Mouse (Mus musculus) thymus, postnatal 4 days (tissue): ENCODE results near the gene Dusp12.

ENCODE experiments used
- DNase-seq: peaks from one replicate; pipeline ENCODE4 v3.0.0; 2021

Dusp12 gene

DNA sequence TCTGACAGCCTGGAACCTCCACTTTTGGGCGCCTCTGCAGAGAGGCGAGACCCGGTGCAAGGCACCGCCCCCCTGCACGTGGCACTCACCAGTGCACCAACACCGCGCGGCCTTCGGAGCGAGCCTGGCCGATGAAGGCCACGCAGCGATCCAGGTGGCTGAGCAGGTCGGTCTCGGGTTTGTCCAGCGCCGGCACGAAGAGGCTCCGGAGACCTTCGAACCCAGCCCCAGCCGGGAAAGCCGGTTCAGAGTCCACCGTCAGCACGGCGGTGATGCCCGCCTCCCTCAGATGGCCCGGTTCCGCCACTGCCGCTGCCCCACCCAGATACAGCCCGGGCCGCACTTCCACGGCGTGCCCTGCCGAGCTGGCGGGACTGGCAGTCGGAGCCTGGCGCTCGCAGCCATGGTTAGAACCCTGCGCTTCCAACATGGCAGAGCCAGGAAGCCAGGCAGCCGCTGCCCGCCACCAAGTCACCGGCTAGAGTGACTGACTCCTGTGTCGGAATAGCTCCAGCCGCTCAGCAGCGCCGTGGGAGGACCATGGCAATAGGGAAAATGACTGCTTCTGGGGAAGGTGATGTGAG, at the start of gene Dusp12, which contains the start of gene Gm26620:
Gene Dusp12, minus strand, starts transcription at position 563 of the 584 bp plus-strand sequence.
Gene Gm26620, plus strand, starts transcription at position 88 of the 584 bp plus-strand sequence.
- peak; percentile 86 for DNase-seq

DNA sequence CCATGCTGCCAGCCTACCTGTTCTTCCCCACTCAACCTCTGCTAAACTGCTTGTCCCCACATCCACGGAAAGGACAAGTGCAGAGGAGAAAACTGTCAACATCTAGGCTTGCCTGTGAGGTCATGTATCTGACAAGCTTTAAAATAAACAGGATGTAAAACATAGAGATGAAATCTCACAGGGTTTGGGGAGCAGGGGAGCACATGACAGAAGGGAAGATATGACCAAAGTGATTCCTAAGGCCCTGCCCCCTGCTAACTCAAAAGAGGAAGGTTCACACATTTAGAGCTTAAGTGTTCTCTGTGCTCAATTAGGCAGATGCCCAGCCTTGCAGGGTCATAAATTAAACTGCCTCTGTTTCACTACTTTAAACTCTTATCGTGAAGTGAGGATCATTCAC, 49.0 kb upstream of the Dusp12 start:
- no peak for DNase-seq

DNA sequence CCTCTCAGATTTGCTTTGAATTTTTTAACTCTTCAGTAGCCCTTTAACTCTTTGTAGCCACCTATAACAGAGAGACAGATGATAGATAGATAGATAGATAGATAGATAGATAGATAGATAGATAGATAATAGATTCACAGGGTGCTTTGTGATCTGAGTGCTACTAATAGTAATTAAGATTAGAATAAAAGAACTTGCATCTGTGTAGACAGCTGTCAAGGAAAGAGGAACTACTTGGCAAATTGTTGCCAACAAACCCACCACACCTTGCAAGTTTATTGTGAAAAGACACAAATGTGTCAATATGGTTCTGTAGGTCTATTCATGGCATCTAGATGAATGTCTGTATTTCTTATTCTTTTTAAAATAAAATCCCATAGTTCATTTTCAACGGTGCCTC, 48.6 kb upstream of the Dusp12 start:
- DNase-seq = no peak

DNA sequence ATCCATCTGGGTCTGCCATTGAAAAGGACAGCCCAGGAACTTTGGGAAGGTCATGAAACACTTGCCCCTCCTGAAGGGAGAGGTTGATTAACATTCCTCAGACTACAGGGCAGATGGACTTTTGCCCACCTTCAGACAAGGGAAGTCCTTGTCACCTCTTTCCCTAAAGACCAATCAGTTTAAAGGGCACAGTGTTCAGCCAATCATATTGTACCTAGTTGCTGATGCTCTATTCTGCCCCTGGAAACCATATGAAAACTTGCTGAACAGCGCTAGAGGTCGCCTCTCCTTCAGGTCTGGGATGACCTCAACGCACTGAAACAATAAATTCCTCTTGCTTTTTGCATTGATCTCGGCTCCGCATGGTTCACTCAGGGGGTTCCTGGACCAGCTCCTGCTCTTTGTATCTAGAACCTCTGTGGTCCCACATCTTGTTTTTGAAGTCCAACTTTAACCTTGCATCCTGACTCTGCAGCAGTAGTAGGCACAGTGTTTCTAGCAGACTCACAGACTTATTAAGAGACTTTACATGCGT, 48.1 kb upstream of the Dusp12 start:
- DNase-seq = no peak

DNA sequence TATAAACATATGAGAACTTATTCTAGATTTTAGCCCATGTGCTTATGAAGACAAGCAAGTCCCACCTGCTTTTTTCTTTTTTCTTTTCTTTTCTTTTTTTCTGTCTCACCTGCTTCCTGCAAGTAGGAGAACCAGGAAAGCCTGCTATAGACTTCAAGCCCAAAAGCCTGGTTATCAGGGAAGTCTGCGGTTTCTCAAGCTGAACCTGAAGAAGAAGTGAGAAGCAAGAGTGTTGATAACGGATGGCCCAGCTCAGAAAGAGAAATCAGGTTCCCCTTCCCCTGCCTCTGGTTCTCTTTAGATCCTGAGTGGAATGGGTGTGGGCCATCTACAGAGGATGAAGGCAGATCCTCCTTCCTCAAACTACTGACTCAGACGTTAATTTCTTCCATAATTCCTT, 46.7 kb upstream of the Dusp12 start:
- DNase-seq = no peak

DNA sequence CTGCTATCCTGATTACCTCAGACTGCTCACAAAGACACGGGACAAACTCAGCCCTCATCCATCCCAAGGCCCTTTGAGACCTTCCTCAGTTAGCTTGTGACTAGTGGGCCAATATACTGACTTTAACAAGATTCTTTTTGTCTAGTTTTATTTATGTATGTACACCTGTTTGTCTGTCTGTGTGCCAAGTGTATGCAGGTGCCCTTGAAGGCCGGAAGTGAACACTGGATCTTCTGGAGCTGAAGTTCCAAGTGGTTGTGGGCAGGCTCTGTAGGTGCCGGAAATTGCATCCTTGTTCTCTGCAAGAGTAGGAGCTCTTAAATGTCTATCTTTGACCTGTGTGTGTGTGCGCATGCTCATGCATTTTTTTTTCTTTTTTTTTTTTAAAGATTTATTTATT, 43.9 kb upstream of the Dusp12 start:
- DNase-seq = no peak

DNA sequence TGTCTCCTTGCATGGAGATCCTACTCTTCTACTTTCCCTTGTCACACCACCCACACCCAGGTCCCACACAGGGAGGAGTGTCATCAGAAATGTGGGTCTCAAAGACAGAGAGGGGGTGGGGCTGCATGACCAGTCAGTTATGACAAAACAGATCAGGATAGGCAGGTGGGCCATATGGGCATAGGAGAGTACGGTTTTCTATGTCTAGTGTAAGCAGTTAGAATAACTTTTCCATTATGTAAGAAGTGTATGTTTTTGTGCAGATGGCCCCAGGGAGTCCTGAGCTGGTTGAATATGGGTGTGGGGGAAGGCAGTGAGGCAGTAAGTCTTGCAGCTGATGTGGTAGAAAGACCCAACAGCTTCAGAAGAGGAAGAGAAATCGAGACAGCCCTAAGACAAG, 43.1 kb upstream of the Dusp12 start:
- DNase-seq = no peak

DNA sequence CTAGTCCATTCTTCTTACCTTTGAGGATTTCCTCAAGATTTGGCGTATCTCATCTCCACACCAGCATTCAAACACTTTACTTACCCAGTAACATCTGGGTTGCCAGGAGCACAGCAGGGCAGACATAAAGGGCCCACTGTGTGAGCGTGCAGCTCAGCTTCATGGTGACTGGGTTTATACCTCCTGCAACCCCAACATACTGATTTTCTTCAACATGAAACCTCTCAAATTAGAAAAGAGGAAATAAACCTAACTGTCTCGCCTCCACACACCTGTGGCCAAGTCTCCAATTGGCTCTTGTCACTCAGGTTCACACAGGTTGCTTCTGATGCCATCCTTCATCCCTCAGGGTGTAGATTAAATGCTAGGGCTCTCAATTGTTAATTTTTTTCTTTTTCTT, 42.0 kb upstream of the Dusp12 start, which contains the start of gene Fcrla:
Gene Fcrla, minus strand, starts transcription at position 206 of the 400 bp plus-strand sequence.
- DNase-seq = no peak

DNA sequence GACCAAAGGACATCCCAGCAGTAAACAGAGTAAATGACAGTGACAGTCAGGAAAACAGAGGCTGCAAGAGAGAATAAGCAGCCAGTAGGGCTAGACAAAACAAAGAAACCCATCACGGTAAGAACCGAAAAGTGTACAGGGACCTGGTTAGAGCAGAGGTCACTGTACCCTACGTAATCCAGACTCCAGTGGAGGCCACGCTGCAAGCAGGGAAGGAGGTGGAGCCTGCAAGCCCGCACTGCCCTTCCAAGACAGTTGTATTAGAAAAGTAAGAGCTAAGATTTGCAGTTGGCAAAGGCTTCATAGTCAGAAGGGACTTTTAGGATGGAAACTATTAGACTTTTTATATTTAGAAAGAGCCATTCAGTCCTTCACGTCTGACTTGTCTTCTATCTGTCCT, 41.6 kb upstream of the Dusp12 start:
- no peak for DNase-seq

DNA sequence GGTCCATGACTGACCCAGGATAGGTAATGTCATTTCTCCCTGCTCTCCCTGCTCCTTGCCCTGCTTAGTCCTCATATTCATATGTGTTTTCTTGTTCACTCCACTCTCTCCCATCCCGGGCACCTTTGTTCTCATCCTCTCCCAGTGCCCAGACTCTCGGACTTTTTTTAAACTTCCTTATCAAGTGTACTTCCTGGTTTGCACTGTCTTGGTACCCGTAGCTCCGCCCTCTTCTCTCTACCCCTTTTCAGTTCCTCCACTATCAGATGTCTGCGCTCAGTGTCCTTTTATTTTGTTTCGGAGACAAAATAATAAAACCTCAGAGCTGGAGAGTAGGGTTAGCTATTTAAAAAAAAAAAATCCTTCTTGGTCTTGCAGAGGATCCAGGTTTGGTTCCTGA, 39.1 kb upstream of the Dusp12 start:
- peak; percentile 15 for DNase-seq

DNA sequence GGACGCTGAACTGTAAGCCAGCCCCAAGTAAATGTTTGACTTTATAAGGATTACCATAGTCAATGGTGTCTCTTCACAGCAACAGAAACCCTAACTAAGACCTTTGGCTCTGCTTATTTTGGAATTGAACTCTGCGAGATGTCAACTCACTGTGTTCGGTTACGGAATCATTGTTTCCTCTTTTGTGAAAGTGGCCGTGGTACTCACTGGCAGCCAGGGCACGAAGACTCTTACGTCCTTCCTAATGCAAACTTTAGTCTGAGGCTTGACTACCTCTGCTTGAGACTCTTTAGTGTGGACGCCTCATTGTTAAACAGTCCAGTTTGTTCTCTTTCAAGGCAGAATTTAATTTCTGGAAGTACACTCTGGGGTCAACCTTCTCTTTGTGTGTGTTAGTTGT, 34.0 kb upstream of the Dusp12 start:
- DNase-seq = no peak

DNA sequence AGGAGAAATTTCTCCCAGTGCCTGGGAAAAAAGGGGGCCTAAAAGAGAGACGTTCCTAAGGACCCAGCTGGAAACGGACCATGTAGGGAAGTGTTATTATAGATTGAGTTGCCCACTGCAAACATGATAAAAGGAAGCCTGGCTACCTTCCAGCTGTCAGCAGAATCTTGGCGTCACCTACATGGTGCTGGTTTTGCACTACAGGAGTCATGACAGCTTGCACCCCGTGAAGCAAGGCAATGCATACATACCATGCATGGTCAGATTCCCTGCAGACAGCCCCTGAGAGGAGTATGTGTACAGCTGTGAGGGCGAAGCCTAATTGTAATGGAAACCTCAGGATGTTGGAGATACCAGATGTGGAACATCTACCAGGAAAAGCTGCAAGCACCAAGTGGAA, 30.3 kb upstream of the Dusp12 start:
- DNase-seq = no peak

DNA sequence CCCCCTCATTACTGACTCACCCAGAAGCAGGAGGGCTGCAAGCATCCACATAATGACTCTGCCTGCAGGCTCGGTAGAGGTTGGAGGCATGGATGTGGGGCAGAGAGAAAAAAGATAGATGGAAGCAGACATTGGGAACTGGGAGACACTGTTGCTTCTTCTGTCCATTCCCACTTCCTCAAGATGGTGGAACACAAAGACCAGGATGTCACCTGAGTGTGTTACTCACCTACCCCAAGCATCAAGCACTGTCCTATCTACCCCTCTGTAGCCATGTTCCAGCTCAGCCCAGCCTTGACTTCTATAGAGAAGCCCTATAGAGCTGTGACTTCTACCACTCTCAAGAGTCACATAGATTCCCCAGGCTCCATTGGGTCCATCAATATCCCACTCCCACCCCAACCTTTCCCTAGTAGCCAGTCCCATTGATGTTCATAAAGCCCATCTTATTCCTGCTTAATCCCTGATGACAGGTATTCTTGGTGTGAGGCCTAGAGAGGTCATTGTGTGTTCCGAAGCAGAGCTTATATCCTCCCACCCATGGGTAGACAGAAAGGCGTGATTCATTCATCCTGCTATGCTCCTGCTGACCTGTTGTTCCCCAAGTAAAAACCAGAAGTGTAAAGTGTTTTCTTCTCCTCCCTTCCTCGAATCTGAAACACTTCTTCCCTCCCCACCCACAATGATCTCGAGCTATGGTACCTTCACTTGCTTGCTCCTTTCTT, 27.7 kb upstream of the Dusp12 start, which contains the start of gene Fcrlb:
Gene Fcrlb, minus strand, starts transcription at position 51 of the 725 bp plus-strand sequence.
- no peak for DNase-seq

DNA sequence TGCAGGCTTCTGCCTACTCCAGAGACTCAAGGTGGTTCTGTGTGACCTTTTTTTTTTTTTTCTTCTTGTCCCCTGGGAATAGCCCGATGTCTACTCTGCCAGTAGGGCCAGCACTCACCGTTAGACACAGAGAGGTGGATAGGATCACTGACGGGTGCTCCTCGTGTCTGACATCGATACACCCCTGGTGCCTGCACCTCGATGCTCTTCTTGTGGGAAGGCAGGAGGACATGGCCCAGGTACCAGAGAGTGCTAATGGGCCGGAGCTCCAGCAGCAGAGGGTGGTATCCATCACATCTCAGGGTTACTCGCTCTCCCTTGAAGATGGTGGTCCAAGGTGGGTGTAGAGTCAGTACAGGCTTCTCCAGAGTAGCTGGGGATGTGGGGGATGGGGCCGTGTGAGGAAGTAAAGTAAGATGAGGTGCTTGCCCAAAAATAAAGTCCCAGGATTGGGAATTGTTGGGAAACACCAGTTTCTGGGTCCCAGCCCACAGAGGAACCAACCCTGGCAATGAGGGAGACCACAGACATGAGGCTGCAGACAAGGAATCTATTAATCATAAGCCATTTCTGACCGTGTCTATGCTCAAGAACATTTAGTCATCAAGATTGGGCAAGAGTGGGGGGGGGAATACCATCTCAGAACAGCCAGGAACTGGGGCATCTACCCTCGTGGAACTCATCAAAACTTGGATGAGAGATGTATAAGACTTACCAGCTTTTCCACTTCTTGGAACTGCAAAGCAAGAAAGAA, 26.7 kb upstream of the Dusp12 start:
- no peak for DNase-seq

DNA sequence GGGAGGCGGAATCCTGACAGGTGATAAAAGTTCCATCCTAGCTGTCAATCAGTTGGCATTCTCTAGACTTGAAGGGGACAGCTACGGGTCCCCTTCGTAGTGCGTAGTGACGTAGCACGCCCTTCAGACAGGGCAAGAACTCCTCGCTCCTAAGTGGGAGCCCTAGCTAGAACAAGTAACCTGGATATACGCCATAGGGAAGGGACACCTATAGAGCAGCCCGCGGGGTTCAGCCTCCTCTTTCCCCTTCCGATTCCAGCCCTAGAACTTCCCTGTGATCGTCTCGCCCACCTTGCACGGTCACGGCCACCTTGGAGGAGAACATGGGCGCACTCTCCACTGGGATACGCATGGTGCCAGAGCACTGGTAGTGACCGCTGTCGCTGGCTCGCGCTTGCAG, 23.0 kb upstream of the Dusp12 start:
- peak; percentile 15 for DNase-seq

DNA sequence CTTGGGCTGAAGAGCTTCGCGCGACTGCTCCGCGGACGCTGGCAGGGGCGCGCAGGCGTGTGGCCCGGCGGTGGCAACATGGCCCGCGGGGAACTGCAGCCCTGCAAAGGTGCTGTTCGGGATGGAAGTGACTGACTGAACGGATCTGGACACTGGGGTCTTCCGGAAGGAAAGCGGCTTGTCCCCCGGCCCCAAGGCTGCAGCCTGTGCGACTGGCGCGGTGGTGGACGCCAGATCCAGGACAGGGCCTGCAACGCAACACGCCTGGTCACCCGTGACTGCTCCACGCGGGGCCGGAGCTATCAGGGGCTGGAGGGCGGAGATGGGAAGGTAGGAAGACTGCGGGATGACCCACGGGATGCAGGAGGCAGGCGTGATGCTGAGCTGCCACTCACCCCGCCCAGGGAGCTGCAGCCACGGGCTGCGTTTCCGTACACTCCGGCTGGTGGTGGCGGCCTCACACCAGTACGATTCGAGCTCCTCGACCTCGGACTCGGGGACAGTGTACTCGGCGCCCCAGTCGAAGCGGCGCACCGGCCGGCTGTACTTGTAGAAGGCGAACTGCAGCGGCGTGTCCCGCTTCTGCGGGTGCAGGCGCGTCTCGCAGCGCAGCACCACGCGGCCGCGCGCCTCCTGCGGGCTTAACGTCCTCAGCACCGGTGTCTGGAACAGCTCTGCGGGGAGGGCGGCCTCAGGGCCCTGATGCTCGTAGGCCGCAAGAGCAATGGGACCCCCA, 22.3 kb upstream of the Dusp12 start:
- DNase-seq = peak; percentile 59

DNA sequence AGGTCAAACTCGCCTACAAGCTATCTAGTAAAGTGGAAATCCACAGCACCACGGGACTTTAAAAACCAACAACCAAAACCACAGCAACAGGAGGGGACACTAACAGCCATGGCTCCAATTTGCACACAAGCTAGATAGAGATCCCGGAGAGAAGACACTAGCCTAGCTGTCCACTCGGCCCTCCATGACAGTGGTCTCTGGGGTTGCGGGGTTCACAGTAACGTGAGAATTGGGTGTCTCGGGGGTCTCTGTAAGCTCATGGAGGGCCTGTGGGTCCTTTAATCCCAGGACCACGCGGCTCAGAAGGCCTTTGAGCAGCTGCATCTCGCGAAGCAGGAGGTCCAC, 21.7 kb upstream of the Dusp12 start:
- no peak for DNase-seq

DNA sequence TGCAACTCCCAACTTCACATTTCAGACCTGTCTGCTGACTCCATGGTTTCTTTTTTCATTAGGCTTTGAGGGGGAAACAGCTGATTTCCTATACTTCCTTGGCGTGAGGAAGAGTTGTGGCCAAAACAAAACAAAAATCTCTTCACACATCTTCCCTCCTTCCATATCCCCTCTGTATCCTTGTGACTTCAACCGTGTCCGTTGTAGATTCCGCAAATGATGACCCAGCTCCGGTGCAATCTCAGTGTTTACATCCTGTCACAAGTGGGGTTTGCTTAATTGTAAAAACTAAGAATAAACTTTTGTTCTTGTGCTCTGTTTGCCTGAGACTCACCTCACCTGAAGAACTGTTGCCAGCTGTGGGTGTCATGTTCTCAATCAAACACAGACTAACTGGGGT, 18.1 kb upstream of the Dusp12 start:
- no peak for DNase-seq

DNA sequence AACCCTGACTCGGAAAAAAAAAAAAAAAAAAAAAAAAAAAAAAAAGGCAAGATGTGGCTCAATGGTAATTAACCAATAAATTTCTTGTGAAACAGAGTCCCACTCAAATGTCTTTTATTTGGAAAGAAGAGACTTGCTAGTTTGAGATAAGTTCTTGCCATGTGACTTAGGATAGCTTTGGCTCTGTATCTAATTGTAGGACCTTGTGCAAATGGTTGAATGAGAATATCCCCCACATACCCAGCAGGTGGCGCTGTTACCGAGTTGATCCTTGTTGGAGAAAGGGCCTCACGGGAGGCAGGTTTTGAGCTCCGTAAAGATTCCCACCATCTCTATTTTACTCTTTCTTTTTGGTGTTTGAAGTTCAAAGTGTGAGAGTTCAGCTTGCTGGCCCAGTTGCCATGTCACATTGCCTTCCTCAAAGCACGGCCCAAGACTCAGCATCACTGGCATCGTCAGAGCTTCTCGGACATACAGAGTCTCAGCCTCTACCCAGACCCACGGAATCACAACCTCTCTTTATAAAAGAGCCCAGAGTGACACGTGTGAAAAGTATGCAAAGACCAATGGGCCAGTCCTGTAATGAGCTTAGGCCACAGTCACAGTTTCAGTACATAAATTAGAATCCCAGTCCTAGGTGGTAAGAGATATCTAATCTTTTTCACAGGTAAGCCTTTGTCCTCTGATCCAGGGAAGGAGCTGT, 16.3 kb upstream of the Dusp12 start:
- DNase-seq = peak; percentile 91

DNA sequence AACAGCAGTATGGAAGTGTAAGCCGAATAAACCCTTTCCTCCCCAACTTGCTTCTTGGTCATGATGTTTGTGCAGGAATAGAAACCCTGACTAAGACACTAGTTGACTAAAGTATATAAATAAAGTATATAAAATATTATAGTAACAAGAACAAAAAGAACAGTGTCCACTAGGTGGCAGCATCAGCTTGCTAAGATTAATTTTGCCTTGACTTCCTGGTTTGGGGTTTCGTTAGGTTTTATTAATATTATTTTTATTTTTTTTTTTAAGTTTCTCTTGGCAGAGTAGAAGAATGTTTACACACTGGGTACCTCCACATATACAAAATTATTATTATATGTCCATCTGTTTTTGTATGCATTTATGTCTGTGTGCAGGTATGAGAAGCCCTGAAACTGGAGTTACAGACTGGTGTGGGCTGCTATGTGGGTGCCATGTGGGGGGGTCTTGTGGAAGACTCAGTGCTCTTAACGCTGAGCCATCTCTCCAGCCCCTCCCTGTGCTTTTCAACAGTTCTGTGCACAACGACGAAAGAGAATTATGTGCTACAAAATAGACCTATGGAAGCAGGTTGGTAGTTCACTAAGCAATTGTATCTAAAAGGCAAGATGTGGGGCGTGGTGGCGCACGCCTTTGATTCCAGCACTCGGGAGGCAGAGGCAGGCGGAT, 15.6 kb upstream of the Dusp12 start:
- peak; percentile 64 for DNase-seq

DNA sequence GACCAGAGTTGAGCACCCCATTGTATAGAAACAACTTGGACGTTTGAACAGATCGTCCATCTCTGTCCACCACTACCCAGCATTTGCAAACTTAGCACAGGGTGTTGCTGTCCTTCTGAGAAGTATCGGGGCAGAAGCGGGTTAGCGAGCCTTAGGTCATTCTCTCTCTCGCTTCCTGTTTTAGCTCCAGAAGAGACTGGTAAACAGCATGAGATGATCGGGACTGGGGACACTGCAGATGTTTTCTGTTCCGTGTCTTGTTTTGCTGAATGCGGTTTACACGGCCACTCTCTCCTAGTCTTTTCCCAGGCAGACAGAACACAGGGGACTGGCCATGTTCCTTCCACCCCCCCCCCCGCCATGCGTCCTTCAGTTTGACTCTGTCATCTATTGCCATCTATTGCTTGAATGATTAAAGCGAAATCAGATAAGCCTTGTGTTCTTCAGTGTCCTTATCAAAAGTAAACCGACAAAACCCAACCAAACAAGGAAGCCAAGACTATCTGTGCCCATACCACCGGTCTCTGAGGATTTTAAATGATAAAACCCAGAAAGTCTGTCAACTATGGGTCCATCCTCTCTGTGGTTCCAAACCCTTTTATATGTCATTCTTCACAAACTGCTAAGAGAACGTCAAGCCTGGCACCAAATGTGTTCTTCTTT, 13.2 kb upstream of the Dusp12 start:
- DNase-seq = no peak
